Mouse (Mus musculus): ENCODE measurements around the gene Tsr2. TPM values are rescaled to one million over a fixed set of nuclear protein-coding genes. Genes with fewer than 3 reads are reported as not detected.

The Tsr2 gene
- polyA plus RNA-seq, 1 experiment from 2014 or later: 35.2 TPM

GRCm38 (mm10) chrX:151041223-151041622 is 55.1 kb downstream of the Tsr2 start:
- Histone ChIP-seq H3K27me3 (no peaks in the 10 kb centered on the region), H3K4me1 (no peaks in the 10 kb centered on the region), H3K36me3 (no peaks in the 10 kb centered on the region), H3K9ac (no peak overlapping the region), H3K9me3 (replicated peaks) (no peaks in the 10 kb centered on the region), H3K4me2 (replicated peaks) (no peak overlapping the region), H3K4me3 (no peak overlapping the region), H3K27ac (no peak overlapping the region)
- no peak for ATAC-seq (ENCODE audit: low FRiP score)
- WGBS: 46% methylated on average over 5 of the region's 5 CpGs

Other genes with a start within 250 kb of the Tsr2 start
- 56.7 and 62.5 TPM in 2 replicates for gene Gnl3l, start 79.2 kb downstream of the Tsr2 start, polyA plus RNA-seq (2016; fragmentation: Nextera tagmentation; extraction: Ambion mirVana)
- 14.5 and 16.0 TPM in 2 replicates for gene Fgd1, start 50.4 kb downstream of the Tsr2 start, polyA plus RNA-seq (2016; fragmentation: Nextera tagmentation; extraction: Ambion mirVana)
- gene Wnk3, start 101.5 kb upstream of the Tsr2 start, polyA plus RNA-seq (2016; fragmentation: Nextera tagmentation; extraction: Ambion mirVana): 18.3 and 19.5 TPM in 2 replicates
- 4.1 and 4.7 TPM in 2 replicates for gene Fam120c, start 247.6 kb upstream of the Tsr2 start, polyA plus RNA-seq (2016; fragmentation: Nextera tagmentation; extraction: Ambion mirVana)

Measured in hindbrain, embryonic 12.5 days (tissue).